Mouse (Mus musculus) liver, adult 2 months (tissue): ENCODE measurements around the gene Gm6993.

ENCODE experiments used
- CTCF ChIP-seq: fragments of 200-500 bp; IDR thresholded peaks from 2 replicates; pipeline ENCODE4 v1.5.1; 2011; ENCODE audit warnings: low read depth, low read length, control low read depth
- POLR2A ChIP-seq: fragments of 200-500 bp; IDR thresholded peaks from 2 replicates; pipeline ENCODE4 v1.6.1; 2011; ENCODE audit warnings: low read length, control low read depth; ENCODE audit not compliant: insufficient read depth; ENCODE audit errors: extremely low read depth

- TF ChIP-seq POLR2A (no peak), CTCF (no peak)
These were observed 35.7 kb upstream of the Gm6993 start for GRCm38 (mm10) chr12:31204898-31205297.
